Mouse (Mus musculus) fat pad, adult 2 months (tissue): Measurements from ENCODE around the gene Cel.

Source experiments
- DNase-seq: peaks from one replicate; pipeline ENCODE4 v3.0.0-alpha.2; 2011; ENCODE audit warnings: low read depth, low spot score; ENCODE audit errors: extremely low read depth

Gene Cel

GRCm38 (mm10) chr2:28563303-28563702 lies at the start of gene Cel:
Gene Cel (minus strand): TSS chr2:28563403.
- DNase-seq, result no peak

DNA sequence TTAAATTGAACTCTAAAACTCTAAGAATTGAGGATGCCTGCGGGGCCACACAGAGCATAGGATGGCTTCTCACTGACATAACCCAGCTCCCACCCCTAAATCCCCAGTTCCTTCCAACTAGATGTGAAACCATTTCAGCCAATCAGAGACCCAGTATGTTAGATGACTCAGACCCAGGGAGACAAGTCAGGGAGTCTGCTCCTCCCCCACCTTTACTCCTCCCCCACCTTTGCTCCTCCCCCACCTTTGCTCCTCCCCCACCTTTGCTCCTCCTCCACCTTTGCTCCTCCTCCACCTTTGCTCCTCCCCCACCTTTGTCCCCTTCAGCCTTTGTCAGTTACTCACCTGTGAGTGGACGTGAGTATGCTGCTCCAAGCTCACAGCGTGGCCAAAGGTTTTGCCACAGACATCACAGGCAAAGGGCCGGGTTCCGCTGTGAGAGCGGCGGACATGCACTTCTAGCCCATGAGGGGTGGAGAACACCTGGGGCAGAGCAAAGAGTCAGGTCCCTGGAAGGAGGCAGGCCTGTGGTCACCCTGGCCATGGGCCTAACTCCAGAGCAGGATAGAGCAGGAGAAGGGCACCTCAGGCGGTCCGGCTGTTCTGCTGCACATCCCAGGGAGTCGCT lies 49.3 kb upstream of the Cel start:
- DNase-seq, result no peak

GRCm38 (mm10) chr2:28611407-28611787 lies 48.2 kb upstream of the Cel start:
- DNase-seq, result no peak

DNA sequence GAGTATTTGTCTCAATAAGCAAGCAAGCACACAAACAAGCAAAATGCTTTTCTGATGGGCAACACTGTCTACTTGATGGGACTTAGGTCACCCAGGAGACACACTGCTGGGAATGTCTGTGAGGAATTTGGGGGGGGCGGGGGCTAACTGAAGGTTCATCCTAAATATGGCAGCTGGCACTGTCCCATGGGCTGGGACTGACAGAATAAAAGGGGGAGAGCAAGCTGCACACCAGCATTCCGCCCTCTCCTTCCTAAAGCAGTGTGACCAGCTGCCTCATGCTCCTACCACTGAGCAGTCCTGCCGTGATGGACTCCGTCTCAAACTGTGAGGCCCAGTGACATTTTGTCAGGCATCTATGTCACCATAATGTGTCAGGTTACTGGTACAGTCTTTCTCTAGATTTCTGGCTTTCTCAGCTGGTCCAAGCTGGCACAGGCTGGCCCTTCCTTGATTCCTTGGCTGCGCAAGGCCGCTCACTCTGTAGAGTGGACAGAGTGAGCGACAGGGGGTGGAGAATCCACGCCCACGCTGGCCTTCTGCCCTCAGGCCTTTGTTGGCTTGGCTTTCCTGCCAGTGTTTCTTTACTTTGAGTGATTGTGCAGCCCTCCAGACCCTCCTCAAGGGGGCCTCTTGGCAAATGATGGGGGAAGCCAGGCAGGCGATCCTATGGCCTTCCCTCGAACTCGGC lies 47.7 kb upstream of the Cel start:
- no peak for DNase-seq

DNA sequence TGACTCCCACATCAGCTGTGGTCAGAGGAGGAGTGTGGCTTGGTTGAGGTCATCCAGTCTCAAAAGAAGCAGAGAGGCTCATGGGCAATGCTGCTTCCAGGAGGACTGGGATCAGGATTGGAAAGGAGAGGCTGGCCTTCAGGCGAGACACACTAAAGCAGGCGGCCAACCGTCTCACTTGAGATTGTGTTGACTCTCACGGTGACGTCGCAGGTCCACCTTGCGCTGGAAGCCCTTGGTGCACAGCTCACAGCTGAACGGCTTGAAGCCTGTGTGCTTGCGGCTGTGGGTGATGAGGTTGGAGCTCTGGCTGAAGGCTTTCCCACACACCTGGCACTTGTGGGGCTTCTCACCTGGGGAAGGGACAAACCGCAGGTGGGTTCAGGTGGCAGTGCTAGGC lies 46.6 kb upstream of the Cel start:
- no peak for DNase-seq

- DNase-seq, result no peak
Observed at GRCm38 (mm10) chr2:28607341-28608165, 44.4 kb upstream of the Cel start.

DNA sequence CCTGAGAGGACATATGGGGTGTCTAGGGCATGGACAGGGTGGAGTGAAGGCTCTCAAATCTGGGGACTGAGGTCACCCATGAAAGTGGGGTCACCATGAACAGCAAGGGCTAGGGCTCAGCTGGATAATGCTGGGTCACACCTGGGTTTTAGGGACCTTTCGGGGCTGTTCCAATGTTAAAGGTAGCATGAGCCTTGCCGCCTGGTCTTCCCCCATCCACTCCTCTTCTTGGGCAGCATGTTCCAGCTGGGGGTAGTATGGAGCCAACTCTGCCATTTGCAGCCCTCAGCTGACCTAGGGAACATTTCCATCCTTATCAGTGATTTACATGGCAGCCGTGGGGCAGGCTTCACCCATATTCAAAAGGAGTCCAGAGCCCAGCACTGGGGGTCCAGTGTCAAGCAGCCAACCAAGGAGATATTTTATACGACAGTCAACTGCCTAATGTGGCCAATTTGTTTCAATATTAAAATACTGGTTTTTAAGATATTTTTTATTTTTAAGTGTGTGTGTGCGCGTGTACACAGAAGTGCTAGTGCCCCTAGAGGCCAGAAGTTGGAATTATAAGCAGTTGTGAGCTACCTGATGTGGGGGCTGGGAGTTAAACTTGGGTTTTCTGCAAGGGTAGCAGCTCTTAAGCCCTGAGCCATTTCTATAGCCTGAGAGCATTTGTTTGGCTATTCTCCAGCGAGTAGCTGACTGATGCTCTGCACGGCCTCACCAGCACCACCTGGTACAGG lies 43.6 kb upstream of the Cel start:
- no peak for DNase-seq

DNA sequence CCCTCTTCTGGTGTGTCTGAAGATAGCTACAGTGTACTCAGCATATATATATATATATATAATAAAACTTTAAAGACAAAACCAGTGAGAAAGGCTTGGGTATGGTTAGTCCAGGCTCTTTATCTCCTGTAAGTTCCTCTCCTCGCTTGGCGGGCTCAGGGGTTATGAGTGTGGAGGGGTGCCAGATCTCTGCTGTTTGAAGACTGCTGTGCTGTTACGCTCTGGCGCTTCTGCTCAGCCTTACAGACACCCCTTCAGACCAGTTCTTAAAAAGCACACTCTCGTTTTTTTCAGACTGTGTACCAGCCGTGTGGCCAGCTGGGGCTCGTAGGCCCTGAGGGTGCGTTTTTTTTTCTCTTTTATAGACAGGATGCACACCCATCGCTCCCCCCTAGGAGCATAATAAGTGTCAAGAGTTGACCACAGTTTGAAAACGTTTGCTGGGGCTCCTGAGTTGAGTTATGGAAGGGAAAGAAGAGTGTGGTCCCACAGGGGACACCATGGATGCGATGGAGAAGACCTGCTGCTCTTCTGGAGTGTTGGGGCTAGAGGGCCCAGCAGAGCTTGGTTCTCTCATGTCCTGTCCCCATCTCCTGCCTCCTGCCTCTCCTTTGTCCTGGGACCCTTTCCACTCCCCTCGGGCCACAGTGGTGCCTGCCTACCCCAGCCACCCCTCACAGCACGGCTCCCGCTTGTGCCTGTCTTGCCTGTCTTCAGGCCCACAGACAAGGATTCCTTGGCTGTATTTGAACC lies 42.8 kb upstream of the Cel start:
- no peak for DNase-seq

- no peak for DNase-seq
Observed at GRCm38 (mm10) chr2:28603542-28603941, 40.3 kb upstream of the Cel start.

- DNase-seq, result no peak
Observed at GRCm38 (mm10) chr2:28601720-28602590, 38.8 kb upstream of the Cel start.

- no peak for DNase-seq
Observed at GRCm38 (mm10) chr2:28599569-28599900, 36.3 kb upstream of the Cel start.

- DNase-seq, result no peak
Observed at GRCm38 (mm10) chr2:28598692-28599568, 35.7 kb upstream of the Cel start.

DNA sequence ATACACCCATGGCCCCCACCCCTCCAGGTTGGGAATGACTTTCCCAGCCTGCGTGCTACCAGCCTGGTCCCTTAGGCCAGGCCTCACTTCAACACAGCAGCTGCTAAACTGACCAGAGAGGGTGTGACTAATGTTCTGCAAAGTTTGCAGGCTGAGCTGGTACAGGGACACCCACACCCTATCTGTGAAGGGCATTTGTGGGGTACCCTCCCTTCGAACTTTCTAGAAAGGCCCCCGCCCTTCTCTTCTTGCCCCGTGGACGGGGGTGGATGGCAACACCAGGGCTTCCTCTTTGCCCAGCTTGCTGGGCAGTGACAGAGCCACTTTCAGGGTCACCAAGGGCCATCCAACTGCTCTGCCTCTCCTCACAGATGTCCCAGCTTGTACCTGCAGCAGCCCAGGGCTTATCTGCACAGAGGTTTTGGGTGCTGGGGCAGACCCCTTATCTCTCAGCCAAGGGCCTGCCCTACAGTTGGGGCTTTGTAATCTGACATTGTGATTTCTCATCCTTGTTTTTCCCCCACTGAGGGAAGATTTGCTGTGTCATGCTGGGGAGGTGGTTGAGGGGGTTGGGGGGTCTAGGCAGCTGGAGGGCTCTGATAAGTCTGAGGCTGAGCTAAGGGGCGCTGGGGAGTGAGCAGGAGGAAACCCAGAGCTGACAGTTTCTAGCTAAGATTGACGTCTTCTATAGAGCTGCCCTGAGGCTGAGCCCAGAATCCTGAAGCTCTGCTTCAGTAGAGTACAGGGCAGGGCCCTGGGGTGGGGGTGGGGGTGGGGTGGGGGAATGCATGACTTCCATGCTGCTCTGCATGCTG lies 34.7 kb upstream of the Cel start:
- DNase-seq, result no peak

DNA sequence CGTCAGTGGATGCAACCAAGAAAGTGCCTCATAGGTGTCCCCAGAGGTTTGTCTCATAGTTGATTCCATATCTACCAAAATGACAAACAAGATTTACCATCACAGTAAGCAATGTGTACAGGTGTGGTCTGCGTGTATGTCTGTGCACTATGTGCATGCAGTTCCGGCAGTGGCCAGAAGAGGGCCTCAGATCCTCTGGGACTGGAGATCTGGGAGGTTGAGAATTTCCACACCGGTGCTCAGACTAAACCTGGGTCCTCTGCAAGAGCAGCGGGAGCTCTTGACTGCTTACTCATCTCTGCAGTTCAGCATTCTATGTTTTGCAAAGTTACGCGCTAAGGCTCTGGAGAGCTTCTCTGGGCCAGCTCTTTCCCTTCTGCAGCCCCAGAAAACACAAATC lies 33.8 kb upstream of the Cel start:
- no peak for DNase-seq

- DNase-seq, result no peak
Observed at GRCm38 (mm10) chr2:28596021-28596420, 32.8 kb upstream of the Cel start.

GRCm38 (mm10) chr2:28592809-28593208 lies 29.6 kb upstream of the Cel start:
- no peak for DNase-seq

DNA sequence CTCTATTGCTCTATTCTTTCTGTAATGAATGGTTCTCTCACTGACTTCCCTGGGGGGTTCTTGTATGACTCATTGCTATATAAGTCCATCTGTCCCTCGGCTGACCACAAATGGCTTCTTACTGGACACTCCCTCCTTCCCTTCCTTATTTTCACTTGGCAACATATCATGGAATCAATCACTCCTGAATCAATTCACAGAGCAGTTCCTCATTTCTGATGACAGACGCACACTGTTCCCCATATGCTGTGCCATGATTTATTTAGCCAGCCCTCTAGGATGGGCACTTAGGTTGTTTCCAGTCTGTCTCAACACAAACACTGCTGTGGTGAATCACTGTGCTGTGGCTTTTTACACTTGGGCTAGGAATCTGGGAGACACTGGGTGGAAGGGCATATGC lies 28.3 kb upstream of the Cel start:
- DNase-seq, result no peak

DNA sequence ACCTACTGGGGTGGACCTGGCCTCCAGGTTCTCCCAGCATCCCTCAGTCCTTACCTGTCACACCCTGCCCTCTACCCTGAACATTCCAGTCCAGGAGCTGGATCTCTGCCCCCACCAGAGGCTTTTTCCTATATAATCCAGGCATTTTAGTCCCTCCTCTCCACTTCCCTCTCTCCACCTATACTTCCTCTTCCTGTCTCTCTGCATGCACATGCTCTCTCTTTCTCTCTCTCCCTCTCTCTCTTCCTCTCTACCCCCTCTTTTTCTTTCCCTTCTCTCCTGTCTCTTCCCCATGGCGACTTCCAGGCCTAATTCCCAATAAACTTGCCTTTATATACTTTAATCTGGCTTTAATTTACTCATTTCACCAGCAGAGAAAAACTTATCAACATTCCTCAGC lies 25.4 kb upstream of the Cel start:
- no peak for DNase-seq
